Mouse (Mus musculus) intestine, postnatal 0 days (tissue): ENCODE measurements around the gene Spp2. TPM values are rescaled to one million over a fixed set of nuclear protein-coding genes. Genes with fewer than 3 reads are reported as not detected.
"Not testable (repeated sequence)": the region's sequence is repeated elsewhere in the genome, so short reads cannot be mapped to it uniquely, and the experiment has no call there.

Source experiments
- ATAC-seq: fragments of 200-750 bp; cut with Nextera tagmentation; 2 replicates; pipeline ENCODE4 v1.8.0; 2017; ENCODE audit warnings: mild to moderate bottlenecking, moderate TSS enrichment, moderate library complexity
- H3K27ac ChIP-seq: fragments of 300-500 bp; sonication (generic); 2 replicates; pipeline ENCODE4 v1.5.1; 2014; ENCODE audit warnings: mild to moderate bottlenecking, low read depth, low read length, moderate library complexity
- H3K27me3 ChIP-seq: fragments of 300-500 bp; sonication (generic); replicated peaks from 2 replicates; pipeline ENCODE4 v1.6.1; 2014; ENCODE audit warnings: low read length, mixed read lengths; ENCODE audit not compliant: control insufficient read depth, insufficient read depth
- H3K36me3 ChIP-seq: fragments of 300-500 bp; sonication (generic); 2 replicates; pipeline ENCODE4 v1.6.1; 2014; ENCODE audit warnings: mild to moderate bottlenecking, moderate library complexity; ENCODE audit not compliant: control insufficient read depth, insufficient read depth
- H3K4me1 ChIP-seq: fragments of 300-500 bp; sonication (generic); replicated peaks from 2 replicates; pipeline ENCODE4 v1.6.1; 2014; ENCODE audit warnings: antibody characterized with exemption, low read length, mixed read lengths; ENCODE audit not compliant: control insufficient read depth, insufficient read depth
- H3K4me2 ChIP-seq: fragments of 300-500 bp; sonication (generic); replicated peaks from 2 replicates; pipeline ENCODE4 v1.6.1; 2014; ENCODE audit warnings: low read depth, mild to moderate bottlenecking, moderate library complexity
- H3K4me3 ChIP-seq: fragments of 300-500 bp; sonication (generic); 2 replicates; pipeline ENCODE4 v1.5.1; 2014; ENCODE audit warnings: low read depth, low read length
- H3K9ac ChIP-seq: fragments of 300-500 bp; sonication (generic); 2 replicates; pipeline ENCODE4 v1.6.1; 2014; ENCODE audit warnings: mild to moderate bottlenecking, low read depth, low read length
- H3K9me3 ChIP-seq: fragments of 300-500 bp; sonication (generic); 2 replicates; pipeline ENCODE4 v1.6.1; 2016; ENCODE audit warnings: mixed run types; ENCODE audit not compliant: control insufficient read depth
- CTCF ChIP-seq: sonication (generic); IDR thresholded peaks from 2 replicates; pipeline ENCODE4 v1.5.1; 2016; ENCODE audit warnings: low read depth, mild to moderate bottlenecking, control low read depth, antibody characterized with exemption, moderate library complexity
- WGBS: fragments of 180-500 bp; shearing (Covaris S2); extraction: QIAGEN DNeasy Blood & Tissue Kit; methylation state at CpG from one replicate; pipeline ENCODE4 v1.1.7; 2014; 5-methylcytosine and 5-hydroxymethylcytosine counted together
- polyA plus RNA-seq: library from polyadenylated mRNA; unstranded; fragments of >200 nt; fragmentation: Nextera tagmentation; extraction: Ambion mirVana; gene quantifications from 2 replicates; pipeline ENCODE4 v1.2.1, GENCODE M21; 2015

The Spp2 gene
- polyA plus RNA-seq, 1 experiment from 2014 or later = 121 TPM

GRCm38 (mm10) chr1:88446270-88447030 is 39.7 kb downstream of the Spp2 start:
- no peak overlapping the region for H3K9ac ChIP-seq
- no peak overlapping the region for H3K27ac ChIP-seq
- ATAC-seq = no peak
- no peaks in the 10 kb centered on the region for H3K27me3 ChIP-seq
- no peak overlapping the region for H3K4me3 ChIP-seq
- no peak for TF ChIP-seq CTCF
- 87% methylated on average over 16 of the region's 16 CpGs for WGBS
- H3K4me2 ChIP-seq = no peak overlapping the region
- no peaks in the 10 kb centered on the region for H3K9me3 ChIP-seq
- no peaks in the 10 kb centered on the region for H3K4me1 ChIP-seq
- no peaks in the 10 kb centered on the region for H3K36me3 ChIP-seq

- 31% methylated on average over 6 of the region's 6 CpGs for WGBS
- Histone ChIP-seq H3K27me3 (no peaks in the 10 kb centered on the region), H3K4me3 (no peak overlapping the region), H3K4me1 (no peaks in the 10 kb centered on the region), H3K9ac (no peak overlapping the region), H3K27ac (no peak overlapping the region), H3K36me3 (no peaks in the 10 kb centered on the region), H3K9me3 (no peaks in the 10 kb centered on the region), H3K4me2 (no peak overlapping the region)
- TF ChIP-seq CTCF = no peak
- ATAC-seq = no peak
Measured at GRCm38 (mm10) chr1:88447483-88447882, 40.7 kb downstream of the Spp2 start.

GRCm38 (mm10) chr1:88448094-88448493 is 41.3 kb downstream of the Spp2 start:
- not testable (repeated sequence) for H3K36me3 ChIP-seq, H3K27ac ChIP-seq, H3K27me3 ChIP-seq, H3K4me2 ChIP-seq, H3K9me3 ChIP-seq, H3K9ac ChIP-seq, H3K4me1 ChIP-seq, H3K4me3 ChIP-seq, ATAC-seq
- 85% methylated on average over 3 of the region's 3 CpGs for WGBS

- Histone ChIP-seq H3K4me1 (no peaks in the 10 kb centered on the region), H3K27ac (no peak overlapping the region), H3K4me2 (no peak overlapping the region), H3K27me3 (no peaks in the 10 kb centered on the region), H3K9ac (no peak overlapping the region), H3K9me3 (no peaks in the 10 kb centered on the region), H3K36me3 (no peaks in the 10 kb centered on the region), H3K4me3 (no peak overlapping the region)
- no peak for TF ChIP-seq CTCF
- no peak for ATAC-seq
- 75% methylated on average over 2 of the region's 2 CpGs for WGBS
Measured at GRCm38 (mm10) chr1:88449741-88450140, 43.0 kb downstream of the Spp2 start.

- no peak for ATAC-seq
- TF ChIP-seq CTCF = no peak
- H3K27me3 ChIP-seq = no peaks in the 10 kb centered on the region
- H3K9me3 ChIP-seq = no peaks in the 10 kb centered on the region
- H3K27ac ChIP-seq = no peak overlapping the region
- no peaks in the 10 kb centered on the region for H3K36me3 ChIP-seq
- WGBS = 81% methylated on average over 4 of the region's 4 CpGs
- H3K4me1 ChIP-seq = no peaks in the 10 kb centered on the region
- no peak overlapping the region for H3K4me2 ChIP-seq
- no peak overlapping the region for H3K9ac ChIP-seq
- H3K4me3 ChIP-seq = no peak overlapping the region
Measured at GRCm38 (mm10) chr1:88450668-88451067, 43.9 kb downstream of the Spp2 start.

- Histone ChIP-seq H3K27ac (no peak overlapping the region), H3K9me3 (no peaks in the 10 kb centered on the region), H3K9ac (no peak overlapping the region), H3K4me2 (no peak overlapping the region), H3K27me3 (no peaks in the 10 kb centered on the region), H3K4me3 (no peak overlapping the region), H3K4me1 (no peaks in the 10 kb centered on the region), H3K36me3 (no peaks in the 10 kb centered on the region)
- no peak for ATAC-seq
- TF ChIP-seq CTCF = no peak
- WGBS = 64% methylated on average over 6 of the region's 6 CpGs
Measured at GRCm38 (mm10) chr1:88452198-88452597, 45.4 kb downstream of the Spp2 start.
